Mouse (Mus musculus): ENCODE results near the gene Brs3. TPM values are rescaled to one million over a fixed set of nuclear protein-coding genes. Genes with fewer than 3 reads are reported as not detected.

Brs3 gene
- polyA plus RNA-seq, 1 experiment from 2014 or later = 0.13 TPM

Other genes starting within 250 kb of the Brs3 start
- 0.35 and 0.44 TPM in 2 replicates for gene Map7d3, start 220.7 kb upstream of the Brs3 start, polyA plus RNA-seq (2015; fragmentation: Nextera tagmentation; extraction: Ambion mirVana)
- not detected in 2 replicates for gene Adgrg4, start 172.9 kb upstream of the Brs3 start, polyA plus RNA-seq (2015; fragmentation: Nextera tagmentation; extraction: Ambion mirVana)
- 84.9 and 87.3 TPM in 2 replicates for gene Htatsf1, start 10.5 kb downstream of the Brs3 start, polyA plus RNA-seq (2015; fragmentation: Nextera tagmentation; extraction: Ambion mirVana)
- gene Vgll1, start 45.0 kb downstream of the Brs3 start, polyA plus RNA-seq (2015; fragmentation: Nextera tagmentation; extraction: Ambion mirVana) = not detected in 2 replicates
- gene Cd40lg, start 169.1 kb downstream of the Brs3 start, polyA plus RNA-seq (2015; fragmentation: Nextera tagmentation; extraction: Ambion mirVana) = not detected in 2 replicates